In genomic region chr8:61527037-61527436, GRCm38 (mm10) we compare ENCODE assay signal across 24 mouse cellular contexts.
"Had no signal": no experiment of that assay in that cellular context is flagged by ENCODE, and none has a peak within 500 bp of the region (broad histone marks: within the 10 kb centered on the region; RNA-seq: fewer than 3 reads in every experiment).

No protein-coding gene starts in this region.

- DNase-seq: gastrocnemius, postnatal 25 days; heart, adult 18-20 months; heart, postnatal 10 days; heart, postnatal 36 days; kidney, adult 11 months; kidney, adult 2 months; kidney, adult 9 months; kidney, postnatal 14 days; kidney, postnatal 36 days; layer of hippocampus, adult 9-11 months; layer of hippocampus, postnatal 36 days; left cerebral cortex, postnatal 4 days had no signal

- H3K4me3 ChIP-seq: heart, embryonic 10.5 days; heart, embryonic 12.5 days; hindbrain, embryonic 13.5 days; hindbrain, embryonic 15.5 days; kidney, embryonic 15.5 days; limb, embryonic 13.5 days; limb, embryonic 15.5 days; liver, embryonic 12.5 days had no signal

- H3K9ac ChIP-seq: heart, embryonic 12.5 days; hindbrain, embryonic 13.5 days; hindbrain, embryonic 15.5 days; kidney, embryonic 15.5 days; limb, embryonic 13.5 days; limb, embryonic 15.5 days; liver, embryonic 12.5 days; liver, embryonic 14.5 days had no signal

- H3K4me2 ChIP-seq: heart, embryonic 12.5 days; hindbrain, embryonic 13.5 days; hindbrain, embryonic 15.5 days; kidney, embryonic 15.5 days; limb, embryonic 13.5 days; limb, embryonic 15.5 days; liver, embryonic 12.5 days had no signal

- H3K4me1 ChIP-seq: heart, embryonic 10.5 days; hindbrain, embryonic 13.5 days; hindbrain, embryonic 15.5 days; kidney, embryonic 15.5 days; limb, embryonic 13.5 days; limb, embryonic 15.5 days had no signal

- H3K27ac ChIP-seq: heart, embryonic 10.5 days; hindbrain, embryonic 13.5 days; hindbrain, embryonic 15.5 days; hindbrain, postnatal 0 days; kidney, embryonic 15.5 days; kidney, postnatal 0 days; limb, embryonic 13.5 days; limb, embryonic 15.5 days; liver, embryonic 12.5 days; liver, embryonic 14.5 days had no signal

- H3K36me3 ChIP-seq: hindbrain, embryonic 15.5 days had no signal

- ATAC-seq: hindbrain, postnatal 0 days; intestine, embryonic 16.5 days; liver, embryonic 12.5 days had no signal

- H3K9me3 ChIP-seq: heart, embryonic 10.5 days; heart, embryonic 12.5 days; hindbrain, embryonic 13.5 days; hindbrain, embryonic 15.5 days; kidney, embryonic 15.5 days; limb, embryonic 13.5 days; limb, embryonic 15.5 days; liver, embryonic 12.5 days had no signal

- H3K27me3 ChIP-seq: heart, embryonic 12.5 days; hindbrain, embryonic 13.5 days; hindbrain, embryonic 15.5 days; kidney, embryonic 15.5 days; limb, embryonic 13.5 days; limb, embryonic 15.5 days; liver, embryonic 12.5 days had no signal
